In genomic region chr8:11403813-11404212, GRCm38 (mm10) we compare ENCODE assay signal across 22 mouse cellular contexts.
A peak's percentile ranks its signal among the peaks of the same experiment; 100 is the strongest.
DNase-seq lines count a peak whose midpoint lies in the region; ATAC-seq and TF ChIP-seq lines count a peak whose summit lies in the region.
"Had no signal": no experiment of that assay in that cellular context is flagged by ENCODE, and none has a peak within 500 bp of the region (broad histone marks: within the 10 kb centered on the region; RNA-seq: fewer than 3 reads in every experiment).

No protein-coding gene starts in this region.

- H3K27ac ChIP-seq in liver, postnatal 0 days (ENCODE audit: low read depth): peak overlapping the region; percentile 29; the same call in 1 of the 2 replicates
- no peak overlapping the region for H3K27ac ChIP-seq in liver, embryonic 11.5 days (ENCODE audit: low read depth, low read length)
- peak overlapping the region; percentile 2; the same call in 1 of the 2 replicates for H3K27ac ChIP-seq in stomach, embryonic 15.5 days
- H3K27ac ChIP-seq in stomach, postnatal 0 days (replicated peaks): no peak overlapping the region
- H3K27ac ChIP-seq: heart, adult 2 months; heart, embryonic 13.5 days; hindbrain, embryonic 13.5 days; limb, embryonic 10.5 days; macrophage; midbrain, embryonic 12.5 days had no signal

- DNase-seq in liver, postnatal 0 days: peak; percentile 36
- DNase-seq in liver, embryonic 11.5 days (ENCODE audit: low spot score): no peak
- DNase-seq in stomach, postnatal 0 days (ENCODE audit: low spot score): no peak
- DNase-seq in retina, embryonic 14.5 days (ENCODE audit: low spot score): no peak
- DNase-seq: adrenal gland, postnatal 14 days; cerebellum, adult 9-10 months; forebrain, postnatal 0 days; gastrocnemius, postnatal 25 days; heart, adult 2 months; heart, postnatal 14 days; kidney, adult 18-20 months; kidney, postnatal 10 days; thymus, adult 2 months had no signal

- H3K4me3 ChIP-seq in liver, postnatal 0 days (ENCODE audit: low read depth, low read length): no peak overlapping the region
- no peak overlapping the region for H3K4me3 ChIP-seq in liver, embryonic 11.5 days (ENCODE audit: low read depth, low read length)
- no peak overlapping the region for H3K4me3 ChIP-seq in stomach, embryonic 15.5 days (replicated peaks)
- H3K4me3 ChIP-seq in stomach, postnatal 0 days (ENCODE audit: low read depth, low read length): no peak overlapping the region
- H3K4me3 ChIP-seq: heart, adult 2 months; heart, embryonic 13.5 days; hindbrain, embryonic 13.5 days; limb, embryonic 10.5 days; midbrain, embryonic 12.5 days had no signal

- no peak for TF ChIP-seq CTCF in liver, postnatal 0 days (IDR thresholded peaks at IDR 0.05; ENCODE audit: low read depth)
- no peak for TF ChIP-seq CTCF in stomach, postnatal 0 days (IDR thresholded peaks at IDR 0.05; ENCODE audit: low read depth)

- 67% methylated on average over 9 of the region's 9 CpGs for WGBS in liver, postnatal 0 days (ENCODE audit: insufficient replicate concordance)
- WGBS in liver, embryonic 11.5 days: 88% methylated on average over 9 of the region's 9 CpGs
- WGBS in stomach, embryonic 15.5 days: 91% methylated on average over 9 of the region's 9 CpGs
- 77% methylated on average over 9 of the region's 9 CpGs for WGBS in stomach, postnatal 0 days

- no peak overlapping the region; the same call in 1 of the 2 replicates for H3K4me2 ChIP-seq in liver, postnatal 0 days (ENCODE audit: low read depth, low read length)
- H3K4me2 ChIP-seq in liver, embryonic 11.5 days: no peak overlapping the region
- no peak overlapping the region for H3K4me2 ChIP-seq in stomach, embryonic 15.5 days
- no peak overlapping the region for H3K4me2 ChIP-seq in stomach, postnatal 0 days (replicated peaks; ENCODE audit: low read depth)
- H3K4me2 ChIP-seq: heart, embryonic 13.5 days; hindbrain, embryonic 13.5 days; midbrain, embryonic 12.5 days had no signal

- H3K4me1 ChIP-seq in liver, postnatal 0 days (ENCODE audit: insufficient read depth): peaks cover 3% of the 10 kb centered on the region; the same call in 1 of the 2 replicates
- H3K4me1 ChIP-seq in liver, embryonic 11.5 days (replicated peaks; ENCODE audit: control insufficient read depth, insufficient read depth, low read length): no peaks in the 10 kb centered on the region
- peaks cover 33% of the 10 kb centered on the region for H3K4me1 ChIP-seq in stomach, embryonic 15.5 days
- no peaks in the 10 kb centered on the region; the same call in 1 of the 2 replicates for H3K4me1 ChIP-seq in stomach, postnatal 0 days (replicated peaks; ENCODE audit: control insufficient read depth, insufficient read depth)

- H3K36me3 ChIP-seq in liver, postnatal 0 days (replicated peaks; ENCODE audit: insufficient read depth, low read length): no peaks in the 10 kb centered on the region
- H3K36me3 ChIP-seq in liver, embryonic 11.5 days (ENCODE audit: control insufficient read depth, insufficient read depth, low read length): no peaks in the 10 kb centered on the region
- H3K36me3 ChIP-seq in stomach, embryonic 15.5 days: peaks cover 5% of the 10 kb centered on the region; the same call in 1 of the 2 replicates
- H3K36me3 ChIP-seq in stomach, postnatal 0 days (ENCODE audit: control insufficient read depth, insufficient read depth, low read length): 0 out of 2 replicates have a peak, but pooled peaks cover 4% of the 10 kb centered on the region
- H3K36me3 ChIP-seq: hindbrain, embryonic 13.5 days; midbrain, embryonic 12.5 days had no signal

- ATAC-seq in liver, postnatal 0 days: peak; percentile 54
- ATAC-seq in liver, embryonic 11.5 days (replicated peaks; ENCODE audit: low FRiP score): no peak
- ATAC-seq in stomach, embryonic 15.5 days (ENCODE audit: insufficient read depth, low FRiP score, low read depth): no peak
- ATAC-seq in stomach, postnatal 0 days (ENCODE audit: low FRiP score, low TSS enrichment): no peak
- peak; percentile 71 to 84; a peak in 3 of 4 replicates for ATAC-seq in hematopoietic stem cell, adult 5-6 weeks (replicated peaks in 1 of 2; ENCODE audit: insufficient read depth in 1 of 2, low FRiP score in 2 of 2, low TSS enrichment in 1 of 2, low read depth in 1 of 2, poor library complexity in 2 of 2, severe bottlenecking in 2 of 2)
- no peak for ATAC-seq in megakaryocyte-erythroid progenitor cell, adult 5-6 weeks (replicated peaks; ENCODE audit: low FRiP score, low TSS enrichment, poor library complexity, severe bottlenecking)
- ATAC-seq: forebrain, postnatal 0 days; inflammation-experienced regulatory T-cells, adult 6 months had no signal

- H3K9ac ChIP-seq in liver, postnatal 0 days (replicated peaks): no peak overlapping the region
- H3K9ac ChIP-seq in liver, embryonic 11.5 days (ENCODE audit: low read depth, low read length): no peak overlapping the region
- no peak overlapping the region for H3K9ac ChIP-seq in stomach, embryonic 15.5 days
- H3K9ac ChIP-seq in stomach, postnatal 0 days (ENCODE audit: low read length): no peak overlapping the region
- H3K9ac ChIP-seq: forebrain, postnatal 0 days; heart, embryonic 13.5 days; hindbrain, embryonic 13.5 days; midbrain, embryonic 12.5 days had no signal

- no peaks in the 10 kb centered on the region for H3K9me3 ChIP-seq in liver, postnatal 0 days (ENCODE audit: low read length)
- no peaks in the 10 kb centered on the region for H3K9me3 ChIP-seq in liver, embryonic 11.5 days (ENCODE audit: control insufficient read depth, low read length)
- no peaks in the 10 kb centered on the region for H3K9me3 ChIP-seq in stomach, embryonic 15.5 days
- H3K9me3 ChIP-seq in stomach, postnatal 0 days (ENCODE audit: control insufficient read depth, low read length): no peaks in the 10 kb centered on the region
- H3K9me3 ChIP-seq: heart, embryonic 13.5 days; hindbrain, embryonic 13.5 days; limb, embryonic 10.5 days; midbrain, embryonic 12.5 days had no signal

- TF ChIP-seq EP300 in liver, postnatal 0 days (IDR thresholded peaks at IDR 0.05; ENCODE audit: low read depth): no peak
- no peak for TF ChIP-seq EP300 in stomach, postnatal 0 days (optimal IDR thresholded peaks at IDR 0.05)

- H3K27me3 ChIP-seq in liver, postnatal 0 days (ENCODE audit: insufficient read depth, low read length): no peaks in the 10 kb centered on the region
- no peaks in the 10 kb centered on the region for H3K27me3 ChIP-seq in liver, embryonic 11.5 days (replicated peaks; ENCODE audit: control insufficient read depth, insufficient read depth, low read length)
- no peaks in the 10 kb centered on the region for H3K27me3 ChIP-seq in stomach, embryonic 15.5 days (replicated peaks)
- no peaks in the 10 kb centered on the region for H3K27me3 ChIP-seq in stomach, postnatal 0 days (ENCODE audit: control insufficient read depth, insufficient read depth, low read length)
- H3K27me3 ChIP-seq: heart, embryonic 13.5 days; hindbrain, embryonic 13.5 days; midbrain, embryonic 12.5 days had no signal

Comparison
In these comparisons a context has a peak if more than half of its experiments do, and no peak if none do; other contexts are left out.
1. ATAC-seq: peak in liver, postnatal 0 days (single experiment) and hematopoietic stem cell, adult 5-6 weeks (2 of 2); none in liver, embryonic 11.5 days (single experiment), stomach, embryonic 15.5 days (single experiment), stomach, postnatal 0 days (single experiment) and megakaryocyte-erythroid progenitor cell, adult 5-6 weeks (single experiment).
2. H3K27ac ChIP-seq: peak in liver, postnatal 0 days (single experiment) and stomach, embryonic 15.5 days (single experiment); none in liver, embryonic 11.5 days (single experiment) and stomach, postnatal 0 days (single experiment).